Mouse (Mus musculus) ES-E14 (cell line): ENCODE results near the gene Srgap2. TPM values are rescaled to one million over a fixed set of nuclear protein-coding genes. Genes with fewer than 3 reads are reported as not detected.

Experiments
- DNase-seq: peaks from one replicate; pipeline ENCODE4 v3.0.0-alpha.2; 2013; ENCODE audit warnings: low read depth, low spot score
- H3K27ac ChIP-seq: 2 replicates; pipeline ENCODE4 v1.5.1; 2012; ENCODE audit warnings: low read depth, mild to moderate bottlenecking, low read length, moderate library complexity, mixed read lengths; ENCODE audit not compliant: poor library complexity, insufficient read depth, severe bottlenecking
- H3K36me3 ChIP-seq: 2 replicates; pipeline ENCODE4 v1.6.1; 2012; ENCODE audit warnings: mild to moderate bottlenecking, low read length, moderate library complexity, mixed read lengths; ENCODE audit not compliant: control insufficient read depth, poor library complexity, insufficient read depth, severe bottlenecking
- H3K4me1 ChIP-seq, 2 experiments: fragments of 150-350 bp in 1 of 2; sonication (generic) in 1 of 2; 2 replicates each; pipeline ENCODE4 v1.6.1; 2012; ENCODE audit warnings: low read length in 2 of 2, mild to moderate bottlenecking in 1 of 2, mixed read lengths in 1 of 2; ENCODE audit not compliant: control insufficient read depth in 2 of 2, insufficient read depth in 2 of 2, poor library complexity in 1 of 2
- H3K4me3 ChIP-seq, 2 experiments: fragments of 150-350 bp in 1 of 2; sonication (generic) in 1 of 2; 2 replicates each; pipeline ENCODE4 v1.5.1; 2012; ENCODE audit warnings: low read length in 2 of 2, low read depth in 1 of 2, mild to moderate bottlenecking in 1 of 2, mixed read lengths in 1 of 2; ENCODE audit not compliant: insufficient read depth in 1 of 2, poor library complexity in 1 of 2, severe bottlenecking in 1 of 2
- H3K9ac ChIP-seq: 2 replicates; pipeline ENCODE4 v1.6.1; 2012; ENCODE audit warnings: low read depth, mild to moderate bottlenecking, low read length, mixed read lengths; ENCODE audit not compliant: poor library complexity, insufficient read depth, severe bottlenecking
- H3K9me3 ChIP-seq: fragments of 150-350 bp; sonication (generic); 2 replicates; pipeline ENCODE4 v1.6.1; 2012; ENCODE audit warnings: low read depth, mild to moderate bottlenecking, low read length; ENCODE audit not compliant: control insufficient read depth, insufficient read depth
- CHD2 ChIP-seq: IDR thresholded peaks from 2 replicates; pipeline ENCODE4 v1.6.1; 2014; ENCODE audit warnings: mild to moderate bottlenecking, low read depth, low read length, inconsistent platforms
- HCFC1 ChIP-seq: IDR thresholded peaks from 2 replicates; pipeline ENCODE4 v1.6.1; 2012; ENCODE audit warnings: low read length, inconsistent platforms, borderline replicate concordance; ENCODE audit not compliant: insufficient read depth
- MAFK ChIP-seq: IDR thresholded peaks from 2 replicates; pipeline ENCODE4 v1.6.1; 2014; ENCODE audit warnings: mild to moderate bottlenecking, low read depth, low read length, inconsistent platforms; ENCODE audit not compliant: insufficient read depth
- ZC3H11A ChIP-seq: IDR thresholded peaks from 2 replicates; pipeline ENCODE4 v1.6.1; 2012; ENCODE audit warnings: low read depth, mild to moderate bottlenecking, inconsistent platforms, low read length, borderline replicate concordance
- ZNF384 ChIP-seq: IDR thresholded peaks from 2 replicates; pipeline ENCODE4 v1.6.1; 2012; ENCODE audit warnings: low read depth, low read length, inconsistent platforms
- in situ Hi-C, 2 experiments: fragments of 600-800 bp; cut with MboI; formaldehyde crosslinking; loops; one replicate each; pipeline ENCODE4 v1.15.1; 2025; ENCODE audit warnings: low sequenced_read_pairs in 2 of 2, inconsistent platforms in 1 of 2; ENCODE audit not compliant: unreplicated experiment in 2 of 2
- total RNA-seq: library from RNA; depleted of rRNA; stranded (reverse); fragments of 300-350 nt; gene quantifications from 2 replicates; pipeline ENCODE4 v1.2.3, GENCODE M21; 2012

Gene Srgap2
- total RNA-seq, 1 experiment, result 26.4 TPM

DNA sequence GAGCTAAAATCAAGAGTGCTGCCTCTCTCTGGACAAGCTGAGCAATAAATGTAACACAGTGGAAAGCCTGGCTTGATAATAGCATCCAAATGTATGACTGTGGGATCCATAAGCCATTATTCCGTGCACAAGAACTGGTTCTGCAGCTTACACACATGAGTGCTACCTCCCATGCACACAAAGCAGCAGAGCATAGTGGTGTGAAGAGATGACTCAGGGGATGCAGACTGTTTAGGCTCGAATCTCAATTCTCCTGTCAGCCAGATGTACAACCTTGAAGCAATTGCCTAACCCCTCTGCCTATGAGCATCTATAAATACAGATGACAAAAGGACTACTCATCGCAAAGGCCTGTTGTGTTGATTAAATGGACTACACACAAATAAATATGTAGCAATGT, 126.3 kb downstream of the Srgap2 start:
- DNase-seq, result no peak
- TF ChIP-seq ZNF384, result no peak
- TF ChIP-seq MAFK, result no peak
- TF ChIP-seq HCFC1, result no peak
- TF ChIP-seq ZC3H11A, result no peak
- TF ChIP-seq CHD2, result no peak
- Histone ChIP-seq H3K27ac (no peak overlapping the region), H3K4me3 (no peak overlapping the region), H3K9me3 (no peaks in the 10 kb centered on the region), H3K9ac (no peak overlapping the region), H3K4me1 (no peaks in the 10 kb centered on the region), H3K36me3 (no peaks in the 10 kb centered on the region)
- in situ Hi-C loops, result no loop called here

DNA sequence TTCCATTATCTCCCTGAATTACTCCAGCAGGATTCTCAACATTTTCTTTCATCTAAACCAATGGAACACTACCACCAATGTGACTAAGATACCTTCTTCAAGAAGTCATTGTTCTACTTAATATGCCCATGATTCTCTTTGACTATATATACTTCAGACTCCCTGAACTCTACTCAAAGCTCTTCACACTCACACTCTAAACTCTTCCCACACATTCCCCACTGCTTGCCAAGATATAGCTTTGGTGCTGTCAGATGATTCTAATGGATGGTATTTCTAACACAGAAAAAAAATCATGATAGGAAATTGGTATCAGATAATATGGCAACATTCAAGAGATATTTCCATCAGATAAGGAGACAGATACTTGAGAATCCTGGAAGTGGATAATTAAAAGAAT, 129.0 kb downstream of the Srgap2 start:
- TF ChIP-seq ZNF384, result no peak
- TF ChIP-seq MAFK, result no peak
- no peak for TF ChIP-seq ZC3H11A
- TF ChIP-seq HCFC1, result no peak
- no peak for TF ChIP-seq CHD2
- Histone ChIP-seq H3K9me3 (no peaks in the 10 kb centered on the region), H3K36me3 (no peaks in the 10 kb centered on the region), H3K9ac (no peak overlapping the region), H3K4me1 (no peaks in the 10 kb centered on the region), H3K27ac (no peak overlapping the region), H3K4me3 (no peak overlapping the region)
- in situ Hi-C loops, result no loop called here
- DNase-seq, result no peak

DNA sequence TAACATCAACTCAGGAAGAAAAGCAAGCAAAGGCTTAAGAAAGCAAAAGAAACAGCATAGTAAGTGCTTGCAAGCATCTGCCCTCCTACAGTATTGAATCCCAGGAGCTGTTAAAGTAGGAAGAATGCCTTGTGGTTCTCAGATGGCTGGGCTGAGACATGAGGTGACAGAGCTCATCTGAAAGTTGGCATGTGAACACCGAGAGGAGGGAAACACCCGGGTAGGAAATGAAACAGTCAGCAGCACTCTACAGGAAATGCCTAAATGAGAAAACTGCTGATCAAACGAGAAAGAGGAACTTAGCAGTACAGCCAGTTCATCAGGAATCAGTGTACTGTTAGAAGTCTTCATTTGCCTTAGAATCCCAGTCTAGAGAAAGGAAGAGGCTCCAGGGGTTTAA, 142.7 kb downstream of the Srgap2 start:
- no peak overlapping the region for H3K27ac ChIP-seq
- H3K36me3 ChIP-seq, result no peaks in the 10 kb centered on the region; the same call in 1 of the 2 replicates
- no peak for TF ChIP-seq CHD2
- no peak for TF ChIP-seq ZC3H11A
- no peak for TF ChIP-seq MAFK
- no peak for TF ChIP-seq HCFC1
- TF ChIP-seq ZNF384, result no peak
- no peak overlapping the region for H3K9ac ChIP-seq
- no peak overlapping the region for H3K4me3 ChIP-seq
- no peak for DNase-seq
- no peaks in the 10 kb centered on the region for H3K9me3 ChIP-seq
- H3K4me1 ChIP-seq, result no peaks in the 10 kb centered on the region
- in situ Hi-C loops, result no loop called here

DNA sequence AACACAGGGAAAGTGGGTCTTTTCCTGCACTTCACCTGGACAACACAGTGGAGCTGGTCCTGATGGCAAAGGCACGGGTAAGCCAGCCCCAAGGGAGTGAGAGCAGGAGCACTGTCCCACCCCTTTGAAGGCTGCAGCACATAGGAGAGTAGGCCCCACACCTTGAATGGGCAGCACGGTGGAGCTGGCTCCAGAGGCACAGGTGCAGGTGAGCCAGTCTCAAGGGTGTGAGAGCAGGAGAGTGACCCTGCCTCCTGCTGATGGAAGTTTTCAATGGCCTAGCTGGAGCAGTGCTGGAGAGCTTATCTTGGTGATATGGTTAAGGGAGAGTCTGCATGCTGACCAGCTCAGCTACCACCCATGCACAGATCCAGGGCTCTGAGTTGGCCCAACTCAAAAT, 145.0 kb downstream of the Srgap2 start:
- H3K36me3 ChIP-seq, result peaks cover 3% of the 10 kb centered on the region; the same call in 1 of the 2 replicates
- no peak overlapping the region for H3K27ac ChIP-seq
- no peak overlapping the region for H3K9ac ChIP-seq
- H3K4me1 ChIP-seq, result no peaks in the 10 kb centered on the region
- TF ChIP-seq MAFK (no peak), CHD2 (no peak), HCFC1 (no peak), ZC3H11A (no peak), ZNF384 (no peak)
- no peak overlapping the region for H3K4me3 ChIP-seq
- no peaks in the 10 kb centered on the region for H3K9me3 ChIP-seq
- DNase-seq, result no peak
- in situ Hi-C loops, result no loop called here

DNA sequence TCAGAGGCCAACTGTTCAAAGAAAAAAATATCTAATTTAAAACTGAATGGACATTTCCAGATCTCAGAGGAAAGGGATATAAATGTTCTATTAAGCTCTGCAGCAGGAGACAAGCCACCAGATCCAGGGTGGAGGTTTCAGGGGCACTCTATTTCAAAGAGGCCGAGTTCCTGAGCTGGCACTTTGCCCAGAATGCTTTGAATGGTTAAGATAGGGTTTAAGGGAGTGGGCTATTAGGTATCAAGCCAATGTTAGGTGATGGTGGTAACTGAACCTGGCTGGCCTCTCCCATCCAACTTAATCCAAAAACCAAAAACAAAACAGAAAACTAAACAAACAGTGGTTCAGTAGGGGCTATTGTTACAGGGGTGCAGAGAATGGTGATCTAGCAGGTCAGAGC, 146.9 kb downstream of the Srgap2 start:
- H3K9ac ChIP-seq, result no peak overlapping the region
- no peak overlapping the region for H3K27ac ChIP-seq
- H3K9me3 ChIP-seq, result no peaks in the 10 kb centered on the region
- in situ Hi-C loops, result no loop called here
- H3K4me3 ChIP-seq, result no peak overlapping the region
- no peak for TF ChIP-seq ZNF384
- H3K36me3 ChIP-seq, result peaks cover 3% of the 10 kb centered on the region; the same call in 1 of the 2 replicates
- H3K4me1 ChIP-seq, result no peaks in the 10 kb centered on the region
- no peak for DNase-seq
